Mouse (Mus musculus): ENCODE measurements around the gene Prkce. TPM values are rescaled to one million over a fixed set of nuclear protein-coding genes. Genes with fewer than 3 reads are reported as not detected.

The Prkce gene
- polyA plus RNA-seq, 1 experiment from 2014 or later: 11.8 TPM

DNA sequence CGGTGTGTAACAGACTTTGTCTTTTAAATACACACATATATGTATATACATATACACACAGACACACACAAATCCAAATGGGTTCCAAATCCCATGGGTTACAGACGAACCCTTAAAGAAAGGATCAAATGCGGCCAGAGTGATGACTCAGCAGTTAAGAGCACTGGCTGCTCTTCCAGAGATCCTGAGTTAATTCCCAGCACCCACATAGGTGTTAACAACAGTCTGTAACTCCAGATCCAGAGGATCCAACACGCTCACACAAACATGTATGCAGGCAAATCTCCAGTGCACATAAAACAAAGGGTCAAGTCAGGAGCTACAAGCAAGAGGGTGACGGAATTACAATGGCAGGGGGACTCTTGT, 41.2 kb downstream of the Prkce start:
- 90% methylated on average over 5 of the region's 5 CpGs for WGBS

DNA sequence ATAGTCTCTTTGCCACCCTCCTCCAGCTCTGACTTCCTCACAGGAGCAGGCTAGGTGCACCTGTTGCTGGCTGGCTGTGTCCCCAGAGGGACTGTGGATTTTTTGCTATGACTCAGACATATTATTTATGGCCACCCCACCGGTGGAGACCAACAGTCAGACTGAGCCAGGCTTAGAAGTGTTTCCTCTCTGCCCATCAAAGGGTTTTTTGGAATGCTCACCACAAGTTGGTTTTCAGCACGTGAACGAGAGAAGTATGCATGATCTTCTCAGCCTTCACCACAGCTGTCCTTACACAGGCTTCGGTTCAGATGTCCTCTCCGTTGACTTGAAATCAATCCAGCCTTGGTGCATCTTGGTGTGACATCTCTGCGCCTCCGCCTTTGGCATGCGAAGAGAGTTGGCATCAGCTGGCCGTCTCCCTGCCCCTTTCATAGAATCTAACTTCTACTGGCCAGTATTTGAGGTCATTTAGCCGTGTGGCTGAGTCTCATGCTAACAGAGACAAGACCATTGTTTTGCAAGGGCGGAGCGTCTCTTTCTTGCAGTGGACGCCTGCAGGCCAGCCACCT, 42.2 kb downstream of the Prkce start:
- H3K27me3 ChIP-seq: no peaks in the 10 kb centered on the region
- no peaks in the 10 kb centered on the region for H3K9me3 ChIP-seq
- no peaks in the 10 kb centered on the region for H3K36me3 ChIP-seq
- no peak overlapping the region for H3K4me3 ChIP-seq (replicated peaks)
- H3K4me2 ChIP-seq (replicated peaks): no peak overlapping the region
- no peak overlapping the region for H3K27ac ChIP-seq
- H3K4me1 ChIP-seq (replicated peaks): peaks cover 6% of the 10 kb centered on the region; the same call in 1 of the 2 replicates
- 85% methylated on average over 13 of the region's 13 CpGs for WGBS
- no peak overlapping the region for H3K9ac ChIP-seq (replicated peaks)
- ATAC-seq: no peak

More for the DNA sequence above, 41.2 kb downstream of the Prkce start:
- Histone ChIP-seq H3K4me3 (replicated peaks) (no peak overlapping the region), H3K9me3 (no peaks in the 10 kb centered on the region), H3K27ac (no peak overlapping the region), H3K4me1 (replicated peaks) (no peaks in the 10 kb centered on the region), H3K36me3 (no peaks in the 10 kb centered on the region), H3K27me3 (no peaks in the 10 kb centered on the region), H3K4me2 (replicated peaks) (no peak overlapping the region), H3K9ac (replicated peaks) (no peak overlapping the region)
- ATAC-seq: no peak

GRCm38 (mm10) chr17:86212204-86212603, 44.6 kb downstream of the Prkce start:
- ATAC-seq: no peak
- Histone ChIP-seq H3K4me3 (replicated peaks) (no peak overlapping the region), H3K4me1 (replicated peaks) (peaks cover 6% of the 10 kb centered on the region; the same call in 1 of the 2 replicates), H3K4me2 (replicated peaks) (no peak overlapping the region), H3K36me3 (no peaks in the 10 kb centered on the region), H3K9me3 (no peaks in the 10 kb centered on the region), H3K27me3 (no peaks in the 10 kb centered on the region), H3K9ac (replicated peaks) (no peak overlapping the region), H3K27ac (no peak overlapping the region)
- 88% methylated on average over 3 of the region's 3 CpGs for WGBS

GRCm38 (mm10) chr17:86214285-86214684, 46.7 kb downstream of the Prkce start:
- no peak overlapping the region for H3K4me2 ChIP-seq (replicated peaks)
- H3K36me3 ChIP-seq: no peaks in the 10 kb centered on the region
- H3K9me3 ChIP-seq: no peaks in the 10 kb centered on the region
- 36% methylated on average over 9 of the region's 9 CpGs for WGBS
- ATAC-seq: no peak
- no peaks in the 10 kb centered on the region for H3K27me3 ChIP-seq
- peak overlapping the region; percentile 26; the same call in 1 of the 2 replicates for H3K27ac ChIP-seq
- no peak overlapping the region for H3K4me3 ChIP-seq (replicated peaks)
- no peak overlapping the region for H3K9ac ChIP-seq (replicated peaks)
- peaks cover 6% of the 10 kb centered on the region; the same call in 1 of the 2 replicates for H3K4me1 ChIP-seq (replicated peaks)

DNA sequence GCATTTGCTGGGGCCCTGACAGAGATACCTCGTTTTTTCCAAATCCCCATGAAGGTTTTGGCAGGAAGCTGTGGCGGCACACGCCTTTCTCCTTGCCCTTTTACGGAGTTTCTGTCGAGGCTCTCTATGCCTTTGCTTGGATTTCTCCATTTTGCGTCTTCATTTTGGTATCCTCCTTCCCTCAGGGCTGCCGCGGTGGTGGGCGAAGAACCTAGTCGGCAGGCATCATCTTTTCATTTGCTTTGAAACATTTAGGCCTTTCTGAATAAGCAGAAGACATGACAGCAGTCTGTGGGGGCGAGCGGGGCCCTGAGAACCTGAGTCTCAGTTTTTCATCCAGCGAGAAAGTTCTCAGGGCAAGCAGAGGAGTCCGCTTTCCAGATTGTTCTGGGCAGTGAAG, 47.2 kb downstream of the Prkce start:
- no peak for ATAC-seq
- H3K27me3 ChIP-seq: no peaks in the 10 kb centered on the region
- no peak overlapping the region; the same call in 1 of the 2 replicates for H3K27ac ChIP-seq
- H3K9me3 ChIP-seq: no peaks in the 10 kb centered on the region
- H3K4me2 ChIP-seq (replicated peaks): no peak overlapping the region
- H3K4me3 ChIP-seq (replicated peaks): no peak overlapping the region
- H3K4me1 ChIP-seq (replicated peaks): peaks cover 6% of the 10 kb centered on the region; the same call in 1 of the 2 replicates
- 82% methylated on average over 14 of the region's 14 CpGs for WGBS
- H3K9ac ChIP-seq (replicated peaks): no peak overlapping the region
- no peaks in the 10 kb centered on the region for H3K36me3 ChIP-seq

- WGBS: 85% methylated on average over 7 of the region's 7 CpGs
These were observed 48.2 kb downstream of the Prkce start for GRCm38 (mm10) chr17:86215771-86216170.

DNA sequence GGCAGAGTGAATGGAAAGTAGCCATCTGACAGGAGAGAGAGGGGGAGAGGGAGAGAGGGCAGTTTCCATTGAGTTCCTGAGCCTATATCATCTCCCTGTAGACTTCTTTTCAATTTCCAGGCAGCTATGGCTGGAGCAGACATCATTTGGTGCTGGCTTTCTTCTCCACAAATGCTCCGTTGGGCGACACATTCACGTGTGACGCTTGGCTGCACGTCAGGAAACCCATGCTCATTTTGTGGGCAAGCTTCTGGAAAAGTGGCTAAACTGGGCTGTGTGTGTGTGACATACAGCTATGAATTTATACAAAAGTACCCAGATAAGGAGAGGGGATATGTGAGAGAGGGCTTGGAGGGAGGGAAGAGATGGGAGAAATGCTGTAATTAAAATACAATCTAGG, 49.9 kb downstream of the Prkce start:
- Histone ChIP-seq H3K27ac (no peak overlapping the region), H3K36me3 (no peaks in the 10 kb centered on the region), H3K4me2 (replicated peaks) (no peak overlapping the region), H3K4me1 (replicated peaks) (peaks cover 6% of the 10 kb centered on the region; the same call in 1 of the 2 replicates), H3K4me3 (replicated peaks) (no peak overlapping the region), H3K9ac (replicated peaks) (no peak overlapping the region), H3K27me3 (no peaks in the 10 kb centered on the region), H3K9me3 (no peaks in the 10 kb centered on the region)
- 60% methylated on average over 5 of the region's 5 CpGs for WGBS
- ATAC-seq: no peak

More at GRCm38 (mm10) chr17:86215771-86216170, 48.2 kb downstream of the Prkce start:
- Histone ChIP-seq H3K9ac (replicated peaks) (no peak overlapping the region), H3K4me3 (replicated peaks) (no peak overlapping the region), H3K4me1 (replicated peaks) (peaks cover 6% of the 10 kb centered on the region; the same call in 1 of the 2 replicates), H3K27ac (no peak overlapping the region), H3K36me3 (no peaks in the 10 kb centered on the region), H3K9me3 (no peaks in the 10 kb centered on the region), H3K4me2 (replicated peaks) (no peak overlapping the region), H3K27me3 (no peaks in the 10 kb centered on the region)
- no peak for ATAC-seq

- ATAC-seq: no peak
- no peaks in the 10 kb centered on the region for H3K36me3 ChIP-seq
- no peak overlapping the region for H3K9ac ChIP-seq (replicated peaks)
- no peak overlapping the region for H3K4me3 ChIP-seq (replicated peaks)
- H3K27me3 ChIP-seq: no peaks in the 10 kb centered on the region
- no peak overlapping the region for H3K4me2 ChIP-seq (replicated peaks)
- H3K4me1 ChIP-seq (replicated peaks): peaks cover 6% of the 10 kb centered on the region; the same call in 1 of the 2 replicates
- H3K9me3 ChIP-seq: no peaks in the 10 kb centered on the region
- 90% methylated on average over 11 of the region's 11 CpGs for WGBS
- H3K27ac ChIP-seq: no peak overlapping the region
These were observed 51.0 kb downstream of the Prkce start for GRCm38 (mm10) chr17:86218553-86218952.

- no peak for ATAC-seq
- H3K4me3 ChIP-seq (replicated peaks): no peak overlapping the region
- no peak overlapping the region for H3K9ac ChIP-seq (replicated peaks)
- WGBS: 81% methylated on average over 10 of the region's 10 CpGs
- no peaks in the 10 kb centered on the region for H3K9me3 ChIP-seq
- H3K27me3 ChIP-seq: no peaks in the 10 kb centered on the region
- no peaks in the 10 kb centered on the region for H3K4me1 ChIP-seq (replicated peaks)
- H3K4me2 ChIP-seq (replicated peaks): no peak overlapping the region
- no peaks in the 10 kb centered on the region for H3K36me3 ChIP-seq
- no peak overlapping the region for H3K27ac ChIP-seq
These were observed 58.1 kb downstream of the Prkce start for GRCm38 (mm10) chr17:86225488-86226186.

DNA sequence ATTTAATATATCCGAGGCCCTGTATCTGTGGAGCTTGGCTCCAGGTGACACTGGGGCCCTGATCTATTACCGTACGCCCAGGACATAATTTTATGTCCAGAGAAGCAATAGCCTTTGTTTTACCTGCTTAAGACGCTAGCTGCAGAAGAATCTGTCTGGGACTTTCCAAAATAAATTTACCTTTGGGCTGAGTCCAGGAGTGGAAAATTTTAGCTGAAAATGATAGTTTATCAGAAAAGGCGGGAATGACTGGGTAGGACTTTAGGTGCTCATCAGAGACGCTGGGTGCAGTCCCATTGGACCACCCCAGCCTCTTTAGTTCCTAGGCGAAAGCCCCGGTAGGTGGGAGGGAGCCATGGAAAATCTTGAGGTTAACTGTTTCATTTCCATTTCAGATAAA, 58.6 kb downstream of the Prkce start:
- no peak overlapping the region for H3K9ac ChIP-seq (replicated peaks)
- H3K27ac ChIP-seq: no peak overlapping the region
- H3K4me2 ChIP-seq (replicated peaks): no peak overlapping the region
- no peak overlapping the region for H3K4me3 ChIP-seq (replicated peaks)
- no peaks in the 10 kb centered on the region for H3K9me3 ChIP-seq
- WGBS: 82% methylated on average over 8 of the region's 8 CpGs
- no peaks in the 10 kb centered on the region for H3K36me3 ChIP-seq
- no peaks in the 10 kb centered on the region for H3K4me1 ChIP-seq (replicated peaks)
- no peaks in the 10 kb centered on the region for H3K27me3 ChIP-seq
- no peak for ATAC-seq

DNA sequence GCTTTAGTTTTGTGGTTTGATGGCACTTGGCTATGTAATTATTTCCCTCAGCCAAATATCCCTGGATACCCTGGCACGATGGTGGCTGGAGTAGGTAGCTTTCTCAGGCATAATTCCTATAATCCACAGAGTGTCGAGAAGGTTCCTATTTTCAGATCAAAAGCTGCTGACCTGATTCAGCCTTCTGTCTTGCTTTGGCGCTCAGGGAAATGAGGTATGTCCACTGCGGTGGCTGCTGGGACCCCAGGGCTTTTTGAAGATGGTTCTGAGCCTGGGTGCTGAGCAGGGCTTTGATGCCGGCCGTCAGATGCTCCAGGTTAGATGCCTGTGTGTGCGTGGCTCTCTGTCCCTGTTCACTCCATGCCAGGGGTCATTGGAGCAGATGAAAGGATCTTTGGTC, 59.0 kb downstream of the Prkce start:
- Histone ChIP-seq H3K4me1 (replicated peaks) (peaks cover 2% of the 10 kb centered on the region; the same call in 1 of the 2 replicates), H3K27me3 (no peaks in the 10 kb centered on the region), H3K4me3 (replicated peaks) (no peak overlapping the region), H3K36me3 (no peaks in the 10 kb centered on the region), H3K27ac (no peak overlapping the region), H3K9me3 (no peaks in the 10 kb centered on the region), H3K4me2 (replicated peaks) (no peak overlapping the region), H3K9ac (replicated peaks) (no peak overlapping the region)
- 84% methylated on average over 7 of the region's 7 CpGs for WGBS
- ATAC-seq: no peak

DNA sequence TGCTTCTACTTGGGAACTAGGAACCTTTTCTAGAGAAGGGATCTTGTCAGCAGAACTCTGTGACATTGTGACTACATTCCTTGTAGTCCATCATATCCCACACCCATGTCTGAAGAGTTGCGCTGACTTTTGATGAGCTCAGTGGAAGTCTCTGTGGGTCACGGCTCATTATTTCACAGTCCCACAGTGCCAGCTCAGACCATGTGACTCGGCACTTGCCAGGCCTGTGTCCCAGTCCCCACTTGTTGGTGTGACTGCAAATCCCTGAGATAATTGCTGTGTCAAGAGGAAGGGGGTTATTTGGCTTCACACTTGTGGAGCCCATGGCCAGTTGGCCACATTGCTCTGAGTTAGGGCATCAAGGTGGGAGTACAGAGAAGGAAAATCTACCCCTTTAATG, 59.8 kb downstream of the Prkce start:
- H3K27ac ChIP-seq: no peak overlapping the region
- H3K9ac ChIP-seq (replicated peaks): no peak overlapping the region
- no peak for ATAC-seq
- peaks cover 5% of the 10 kb centered on the region; the same call in 1 of the 2 replicates for H3K4me1 ChIP-seq (replicated peaks)
- 84% methylated on average over 3 of the region's 3 CpGs for WGBS
- H3K36me3 ChIP-seq: no peaks in the 10 kb centered on the region
- H3K9me3 ChIP-seq: no peaks in the 10 kb centered on the region
- no peak overlapping the region for H3K4me3 ChIP-seq (replicated peaks)
- H3K27me3 ChIP-seq: no peaks in the 10 kb centered on the region
- no peak overlapping the region for H3K4me2 ChIP-seq (replicated peaks)
